Mouse (Mus musculus) embryonic fibroblast, embryonic 13.5 days (primary cell): ENCODE data around the gene Fbln1.

Experiments used
- CTCF ChIP-seq: IDR thresholded peaks from 2 replicates; pipeline ENCODE4 v1.5.1; 2011; ENCODE audit warnings: mild to moderate bottlenecking, control low read depth, low read length, moderate library complexity, borderline replicate concordance; ENCODE audit not compliant: insufficient read depth
- POLR2A ChIP-seq: IDR thresholded peaks from 2 replicates; pipeline ENCODE4 v1.6.1; 2011; ENCODE audit warnings: low read depth, mild to moderate bottlenecking, control low read depth, low read length, moderate library complexity

GRCm38 (mm10) chr15:85303241-85303640, 97.5 kb downstream of the Fbln1 start:
- TF ChIP-seq POLR2A (no peak), CTCF (no peak)
